Mouse (Mus musculus) heart, postnatal 0 days (tissue): ENCODE data around the gene Ccdc107.

Source experiments
- CTCF ChIP-seq: IDR thresholded peaks from 2 replicates; pipeline ENCODE4 v1.5.1; 2016; ENCODE audit warnings: antibody characterized with exemption, control low read depth, low read depth
- EP300 ChIP-seq: IDR thresholded peaks from 2 replicates; pipeline ENCODE4 v1.6.1; 2016; ENCODE audit warnings: antibody characterized with exemption, low read depth

DNA sequence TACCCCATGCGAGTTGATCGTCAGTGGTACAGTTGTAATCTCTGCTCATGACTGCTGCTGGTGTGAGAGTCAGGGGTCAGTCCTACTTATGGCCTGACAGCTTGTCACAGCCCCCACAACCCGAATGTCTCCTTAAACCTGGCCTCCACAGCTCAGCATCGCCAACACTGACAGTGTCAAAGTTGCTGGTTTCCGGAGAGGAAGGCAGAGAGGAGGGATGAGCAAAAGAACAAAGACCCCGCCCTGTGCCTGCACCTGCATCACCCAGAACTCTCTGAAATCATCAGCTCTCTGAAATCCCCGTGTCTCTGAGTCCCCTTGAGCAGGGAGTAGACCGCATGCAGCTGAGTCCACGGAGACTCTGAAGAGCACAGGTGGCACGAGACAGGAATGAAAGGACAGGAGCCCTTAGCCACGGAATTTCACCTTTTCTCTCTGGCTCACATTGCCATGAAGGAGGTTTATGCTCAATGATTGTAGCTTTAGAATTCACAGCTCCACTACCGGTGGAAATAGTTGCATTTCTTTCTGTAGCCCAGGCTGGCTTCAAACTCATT lies 9.1 kb upstream of the Ccdc107 start, which contains the start of gene Sit1:
- no peak for TF ChIP-seq CTCF
- no peak for TF ChIP-seq EP300
